Mouse (Mus musculus): Measurements from ENCODE around the gene Tc2n. TPM values are rescaled to one million over a fixed set of nuclear protein-coding genes. Genes with fewer than 3 reads are reported as not detected.

The Tc2n gene
- 38.1 TPM for polyA plus RNA-seq (2014; fragmentation: Illumina TruSeq; extraction: RNeasy Lipid Tissue Mini Kit (QIAGEN cat#74804); ENCODE audit: low read depth, low replicate concordance)

DNA sequence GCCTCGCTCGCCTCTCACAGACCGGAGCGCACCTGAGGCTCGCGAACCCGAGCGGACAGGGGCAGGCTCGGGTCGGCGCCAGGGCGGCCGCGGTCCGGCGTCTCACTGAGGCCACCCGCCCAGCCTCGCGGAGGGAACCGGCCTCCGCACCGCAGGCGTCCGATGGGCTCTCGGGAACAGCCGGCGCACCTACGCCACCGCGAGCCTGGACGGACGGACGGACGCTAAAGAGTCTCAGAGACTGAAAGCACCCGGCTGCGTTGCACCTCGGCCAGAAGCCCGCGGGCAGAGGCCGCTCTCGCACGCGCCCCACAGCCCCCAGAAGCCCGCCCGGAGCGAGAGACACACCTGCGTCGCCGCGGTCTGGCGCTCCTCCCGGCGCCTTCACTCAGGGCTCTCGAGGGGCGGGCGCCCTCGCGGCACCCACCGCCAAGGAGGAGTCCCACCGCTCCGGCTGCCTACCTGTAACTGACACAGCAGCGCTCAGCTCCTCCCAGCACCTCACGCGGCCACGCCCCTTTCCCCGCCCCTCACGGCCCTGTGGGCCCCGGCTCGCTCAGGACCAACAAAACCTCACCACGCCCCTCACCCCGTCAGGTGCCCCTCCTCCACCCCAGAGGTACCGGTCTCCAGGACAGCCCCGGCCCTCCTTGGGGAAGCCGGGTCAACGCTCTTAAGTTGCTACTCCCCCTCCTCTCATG is at the start of gene Tc2n:
TSS of gene Tc2n (minus strand) at position 470 of the 701 bp plus-strand sequence.

Other genes starting within 250 kb of the Tc2n start
- gene Fbln5, start 100.5 kb upstream of the Tc2n start, polyA plus RNA-seq (2014; fragmentation: Illumina TruSeq; extraction: RNeasy Lipid Tissue Mini Kit (QIAGEN cat#74804); ENCODE audit: low read depth, low replicate concordance) = 4.2 TPM
- 32.6 TPM for gene Trip11, start 194.7 kb upstream of the Tc2n start, polyA plus RNA-seq (2014; fragmentation: Illumina TruSeq; extraction: RNeasy Lipid Tissue Mini Kit (QIAGEN cat#74804); ENCODE audit: low read depth, low replicate concordance)
- 519 TPM for gene Atxn3, start 239.7 kb upstream of the Tc2n start, polyA plus RNA-seq (2014; fragmentation: Illumina TruSeq; extraction: RNeasy Lipid Tissue Mini Kit (QIAGEN cat#74804); ENCODE audit: low read depth, low replicate concordance)

All from testis, adult 10 weeks (tissue).